In genomic region chr14:18468611-18469010, GRCm38 (mm10) we compare ENCODE assay signal across 10 mouse cellular contexts.
DNase-seq lines count a peak whose midpoint lies in the region; ATAC-seq and TF ChIP-seq lines count a peak whose summit lies in the region.
"Had no signal": no experiment of that assay in that cellular context is flagged by ENCODE, and none has a peak within 500 bp of the region (broad histone marks: within the 10 kb centered on the region; RNA-seq: fewer than 3 reads in every experiment).

No protein-coding gene starts in this region.

- DNase-seq in forebrain, embryonic 11.5 days (ENCODE audit: low spot score) = no peak
- peak; percentile 33 for DNase-seq in ovary, adult 18-20 months (ENCODE audit: low spot score)
- DNase-seq in ovary, postnatal 10 days (ENCODE audit: low spot score) = no peak
- DNase-seq in gastrocnemius, adult 2 months = peak; percentile 50
- peak; percentile 27 for DNase-seq in stomach, postnatal 0 days (ENCODE audit: low spot score)
- DNase-seq in hindbrain, embryonic 10.5 days (ENCODE audit: low spot score) = no peak
- no peak for DNase-seq in limb, embryonic 10.5 days (ENCODE audit: low spot score)
- DNase-seq: liver, postnatal 0 days had no signal

- no peak for TF ChIP-seq CTCF in gastrocnemius, adult 2 months (IDR thresholded peaks at IDR 0.05)
- no peak for TF ChIP-seq CTCF in stomach, postnatal 0 days (IDR thresholded peaks at IDR 0.05; ENCODE audit: low read depth)

- no peak overlapping the region for H3K27ac ChIP-seq in forebrain, embryonic 15.5 days (replicated peaks)
- no peak overlapping the region for H3K27ac ChIP-seq in forebrain, embryonic 11.5 days (ENCODE audit: low read depth, low read length)
- H3K27ac ChIP-seq in gastrocnemius, adult 2 months = peak overlapping the region; percentile 28
- no peak overlapping the region for H3K27ac ChIP-seq in stomach, postnatal 0 days (replicated peaks)
- H3K27ac ChIP-seq in hindbrain, embryonic 10.5 days = no peak overlapping the region
- no peak overlapping the region for H3K27ac ChIP-seq in limb, embryonic 10.5 days
- H3K27ac ChIP-seq: kidney, postnatal 0 days had no signal

- TF ChIP-seq EP300 in stomach, postnatal 0 days (optimal IDR thresholded peaks at IDR 0.05) = no peak

- H3K36me3 ChIP-seq in forebrain, embryonic 15.5 days = no peaks in the 10 kb centered on the region
- no peaks in the 10 kb centered on the region for H3K36me3 ChIP-seq in forebrain, embryonic 11.5 days (ENCODE audit: control insufficient read depth, insufficient read depth, low read length)
- H3K36me3 ChIP-seq in stomach, postnatal 0 days (ENCODE audit: control insufficient read depth, insufficient read depth, low read length) = no peaks in the 10 kb centered on the region
- no peaks in the 10 kb centered on the region for H3K36me3 ChIP-seq in hindbrain, embryonic 10.5 days
- no peaks in the 10 kb centered on the region for H3K36me3 ChIP-seq in limb, embryonic 10.5 days

- 0 out of 2 replicates have a peak, but pooled peaks have one; percentile 46 for ATAC-seq in forebrain, embryonic 15.5 days (replicated peaks)
- no peak for ATAC-seq in forebrain, embryonic 11.5 days (replicated peaks; ENCODE audit: low FRiP score)
- peak; percentile 49; the same call in 1 of the 2 replicates for ATAC-seq in stomach, postnatal 0 days (ENCODE audit: low FRiP score, low TSS enrichment)
- ATAC-seq: liver, postnatal 0 days had no signal

- H3K27me3 ChIP-seq in forebrain, embryonic 15.5 days = no peaks in the 10 kb centered on the region
- no peaks in the 10 kb centered on the region for H3K27me3 ChIP-seq in forebrain, embryonic 11.5 days (ENCODE audit: control insufficient read depth, insufficient read depth, low read length)
- no peaks in the 10 kb centered on the region for H3K27me3 ChIP-seq in stomach, postnatal 0 days (ENCODE audit: control insufficient read depth, insufficient read depth, low read length)
- no peaks in the 10 kb centered on the region for H3K27me3 ChIP-seq in hindbrain, embryonic 10.5 days (ENCODE audit: insufficient read depth, poor library complexity, severe bottlenecking)
- H3K27me3 ChIP-seq in limb, embryonic 10.5 days (ENCODE audit: low read depth, poor library complexity, severe bottlenecking) = no peaks in the 10 kb centered on the region

- H3K9ac ChIP-seq in forebrain, embryonic 15.5 days (replicated peaks) = no peak overlapping the region
- no peak overlapping the region for H3K9ac ChIP-seq in forebrain, embryonic 11.5 days (ENCODE audit: low read length)
- no peak overlapping the region for H3K9ac ChIP-seq in stomach, postnatal 0 days (ENCODE audit: low read length)
- H3K9ac ChIP-seq: liver, postnatal 0 days had no signal

- intact Hi-C loops in gastrocnemius, adult 2 months (cut with DNase I) = loop anchor here (10.0 kb wide), 1 partner anchor 94 kb away; no protein-coding TSS in a partner anchor

- peaks cover 7% of the 10 kb centered on the region; the same call in 1 of the 2 replicates for H3K4me1 ChIP-seq in forebrain, embryonic 15.5 days
- no peaks in the 10 kb centered on the region for H3K4me1 ChIP-seq in forebrain, embryonic 11.5 days (replicated peaks; ENCODE audit: control insufficient read depth, insufficient read depth, low read length)
- peaks cover 3% of the 10 kb centered on the region; the same call in 1 of the 2 replicates for H3K4me1 ChIP-seq in stomach, postnatal 0 days (replicated peaks; ENCODE audit: control insufficient read depth, insufficient read depth)
- peaks cover 8% of the 10 kb centered on the region for H3K4me1 ChIP-seq in hindbrain, embryonic 10.5 days (replicated peaks)
- H3K4me1 ChIP-seq in limb, embryonic 10.5 days = no peaks in the 10 kb centered on the region

- H3K4me3 ChIP-seq in forebrain, embryonic 15.5 days = no peak overlapping the region
- no peak overlapping the region for H3K4me3 ChIP-seq in forebrain, embryonic 11.5 days (ENCODE audit: low read depth, low read length)
- no peak overlapping the region for H3K4me3 ChIP-seq in gastrocnemius, adult 2 months
- no peak overlapping the region for H3K4me3 ChIP-seq in stomach, postnatal 0 days (ENCODE audit: low read depth, low read length)
- no peak overlapping the region for H3K4me3 ChIP-seq in hindbrain, embryonic 10.5 days
- no peak overlapping the region for H3K4me3 ChIP-seq in limb, embryonic 10.5 days

- 76% methylated on average over 3 of the region's 3 CpGs for WGBS in forebrain, embryonic 15.5 days
- WGBS in forebrain, embryonic 11.5 days = 83% methylated on average over 3 of the region's 3 CpGs
- 26% methylated on average over 3 of the region's 3 CpGs for WGBS in stomach, postnatal 0 days
- WGBS in hindbrain, embryonic 10.5 days = 90% methylated on average over 3 of the region's 3 CpGs
- 91% methylated on average over 3 of the region's 3 CpGs for WGBS in limb, embryonic 10.5 days

- no peak overlapping the region for H3K4me2 ChIP-seq in forebrain, embryonic 15.5 days (replicated peaks)
- no peak overlapping the region for H3K4me2 ChIP-seq in forebrain, embryonic 11.5 days (ENCODE audit: low read depth, low read length, severe bottlenecking)
- no peak overlapping the region for H3K4me2 ChIP-seq in stomach, postnatal 0 days (replicated peaks; ENCODE audit: low read depth)

- no peaks in the 10 kb centered on the region for H3K9me3 ChIP-seq in forebrain, embryonic 15.5 days
- H3K9me3 ChIP-seq in forebrain, embryonic 11.5 days (ENCODE audit: control insufficient read depth, low read length) = no peaks in the 10 kb centered on the region
- no peaks in the 10 kb centered on the region for H3K9me3 ChIP-seq in stomach, postnatal 0 days (ENCODE audit: control insufficient read depth, low read length)
- H3K9me3 ChIP-seq in hindbrain, embryonic 10.5 days = no peaks in the 10 kb centered on the region
- H3K9me3 ChIP-seq in limb, embryonic 10.5 days (replicated peaks) = no peaks in the 10 kb centered on the region

Comparison
In these comparisons a context has a peak if more than half of its experiments do, and no peak if none do; other contexts are left out.
1. DNase-seq: peak in ovary, adult 18-20 months (single experiment), gastrocnemius, adult 2 months (single experiment) and stomach, postnatal 0 days (single experiment); none in forebrain, embryonic 11.5 days (single experiment), ovary, postnatal 10 days (single experiment), hindbrain, embryonic 10.5 days (single experiment) and limb, embryonic 10.5 days (single experiment).